Mouse (Mus musculus) urinary bladder, adult 18-20 months (tissue): ENCODE results near the gene Gm9639.
"Not testable (repeated sequence)": the region's sequence is repeated elsewhere in the genome, so short reads cannot be mapped to it uniquely, and the experiment has no call there.

Experiments used
- DNase-seq, 2 experiments: peaks; one replicate each; pipeline ENCODE4 v3.0.0; 2022; ENCODE audit warnings: low spot score in 2 of 2, mixed read lengths in 2 of 2

Gene Gm9639

GRCm38 (mm10) chr10:77794976-77795375 is at the start of gene Gm9639:
TSS of gene Gm9639 (minus strand) at chr10:77795076.
- no peak for DNase-seq

- DNase-seq: no peak
Measured at GRCm38 (mm10) chr10:77839006-77839405, 44.1 kb upstream of the Gm9639 start.

GRCm38 (mm10) chr10:77835647-77836046 is 40.8 kb upstream of the Gm9639 start, which contains the start of gene Krtap10-10:
TSS of gene Krtap10-10 (plus strand) at chr10:77835947.
- no peak for DNase-seq

GRCm38 (mm10) chr10:77826951-77827350 is 32.1 kb upstream of the Gm9639 start, which contains the start of gene Krtap10-4:
TSS of gene Krtap10-4 (minus strand) at chr10:77827095.
- DNase-seq: no peak

- DNase-seq: no peak
Measured at GRCm38 (mm10) chr10:77819203-77819602, 24.3 kb upstream of the Gm9639 start.

- no peak for DNase-seq
Measured at GRCm38 (mm10) chr10:77818523-77818922, 23.6 kb upstream of the Gm9639 start.

- no peak for DNase-seq
Measured at GRCm38 (mm10) chr10:77815514-77815913, 20.6 kb upstream of the Gm9639 start.

DNA sequence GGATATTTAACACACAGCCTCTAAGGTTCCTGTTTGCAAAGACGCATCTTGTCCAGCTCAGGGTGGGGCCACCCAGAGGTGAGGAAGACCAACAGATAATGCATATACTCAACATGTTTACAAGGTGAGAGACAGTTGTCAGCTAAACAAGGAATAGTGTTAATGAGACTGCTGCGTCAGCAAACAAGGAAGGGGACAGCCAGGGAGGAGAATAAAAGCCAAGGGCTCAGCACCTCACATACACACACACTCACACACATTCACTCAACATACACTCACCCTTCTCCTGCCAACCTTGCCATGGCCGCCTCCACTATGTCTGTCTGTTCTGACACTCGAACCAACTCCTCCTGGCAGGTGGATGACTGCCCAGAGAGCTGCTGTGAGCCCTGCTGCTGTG is 19.5 kb upstream of the Gm9639 start, which contains the start of gene Gm2696:
Gm2696 (plus strand) TSS at position 301 of the 400 bp plus-strand sequence.
- no peak for DNase-seq

GRCm38 (mm10) chr10:77811743-77812142 is 16.9 kb upstream of the Gm9639 start, which contains the start of gene Gm9507:
TSS of gene Gm9507 (minus strand) at chr10:77811843.
- DNase-seq: no peak

GRCm38 (mm10) chr10:77804095-77804494 is 9.2 kb upstream of the Gm9639 start:
- DNase-seq: no peak

DNA sequence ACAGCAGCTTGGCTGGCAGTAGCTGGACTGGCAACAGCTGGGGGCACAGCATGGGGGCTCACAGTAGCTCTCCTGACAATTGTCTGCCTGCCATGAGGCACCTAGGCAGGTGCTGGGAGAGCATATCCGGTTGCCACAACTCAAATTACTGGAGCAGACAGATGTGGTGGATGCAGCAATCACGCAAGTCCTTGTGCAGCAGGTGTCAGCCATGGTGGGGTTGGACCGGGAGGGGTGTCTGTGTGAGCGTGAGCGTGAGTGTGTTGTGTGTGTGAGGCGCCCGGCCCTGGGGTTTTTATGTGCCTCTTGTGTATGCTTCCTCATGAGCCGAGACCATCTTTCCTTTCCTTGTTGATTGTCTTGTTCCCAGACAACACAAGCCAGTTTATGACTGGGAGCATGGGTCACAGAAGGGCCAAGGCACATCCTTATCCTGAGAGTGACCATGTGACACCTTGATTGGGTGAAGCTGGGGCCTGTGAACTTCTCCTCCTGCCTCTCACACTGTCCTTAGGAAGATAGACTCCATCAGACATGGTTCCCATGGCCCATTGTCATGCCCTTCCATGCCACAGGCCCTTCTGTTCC is 4.1 kb upstream of the Gm9639 start, which contains the start of gene Gm19668:
Gm19668 (minus strand) TSS at position 213 of the 588 bp plus-strand sequence.
- no peak for DNase-seq

DNA sequence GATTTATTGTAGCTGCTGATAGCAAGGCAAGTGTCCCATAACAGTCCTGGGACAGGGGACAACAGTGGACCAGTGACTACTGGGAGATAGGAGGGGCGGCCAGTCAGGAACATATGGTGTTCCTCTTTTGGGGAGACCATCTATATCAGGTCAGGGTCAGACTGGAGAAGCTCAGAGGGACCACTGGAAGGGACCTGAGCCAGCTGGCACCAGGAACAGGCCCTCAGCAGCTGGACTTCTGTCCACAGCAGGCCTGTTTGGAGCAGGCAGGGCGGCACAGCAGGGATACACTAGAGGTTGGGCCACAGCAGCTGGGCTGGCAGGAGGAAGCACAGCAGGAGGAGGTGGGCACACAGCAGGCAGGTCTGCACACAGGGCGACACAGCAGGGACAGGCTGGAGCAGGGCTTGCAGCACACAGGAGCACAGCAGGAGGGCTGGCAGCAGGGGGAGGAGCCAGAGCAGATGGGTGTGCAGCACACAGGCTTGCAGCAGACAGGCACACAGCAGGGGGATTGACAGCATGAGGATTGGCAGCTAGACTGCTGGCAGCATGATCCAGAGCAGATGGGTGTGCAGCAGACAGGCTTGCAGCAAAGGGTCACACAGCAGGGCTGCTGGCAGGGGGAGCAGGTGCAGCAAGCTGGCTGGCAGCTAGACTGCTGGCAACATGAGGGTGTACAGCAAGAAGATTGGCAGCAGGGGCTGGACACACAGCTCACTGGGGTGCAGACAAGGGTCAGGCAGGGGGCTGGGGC is 3.5 kb upstream of the Gm9639 start:
- not testable (repeated sequence) for DNase-seq

DNA sequence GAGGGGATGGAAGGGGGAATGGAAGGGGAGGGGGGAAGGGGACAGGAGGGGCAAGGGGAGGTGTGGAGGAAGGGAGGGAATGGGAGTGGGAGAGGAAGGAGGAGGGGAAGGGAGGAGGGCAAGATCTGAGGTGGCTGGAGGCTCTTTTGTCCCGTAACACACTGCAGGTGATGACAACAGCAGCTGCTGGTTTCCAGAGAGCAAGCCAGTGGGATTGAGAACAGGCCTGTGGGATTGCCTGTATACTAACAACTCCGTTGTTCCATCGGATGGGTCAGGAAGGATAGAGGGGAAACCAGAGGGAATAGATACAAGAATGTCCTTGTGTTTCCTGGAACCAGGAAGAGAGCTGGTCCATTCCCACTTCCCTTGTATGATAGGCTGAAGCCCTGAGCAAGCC is 2.8 kb upstream of the Gm9639 start:
- no peak for DNase-seq

- DNase-seq: no peak
Measured at GRCm38 (mm10) chr10:77788621-77789020, 6.3 kb downstream of the Gm9639 start.

DNA sequence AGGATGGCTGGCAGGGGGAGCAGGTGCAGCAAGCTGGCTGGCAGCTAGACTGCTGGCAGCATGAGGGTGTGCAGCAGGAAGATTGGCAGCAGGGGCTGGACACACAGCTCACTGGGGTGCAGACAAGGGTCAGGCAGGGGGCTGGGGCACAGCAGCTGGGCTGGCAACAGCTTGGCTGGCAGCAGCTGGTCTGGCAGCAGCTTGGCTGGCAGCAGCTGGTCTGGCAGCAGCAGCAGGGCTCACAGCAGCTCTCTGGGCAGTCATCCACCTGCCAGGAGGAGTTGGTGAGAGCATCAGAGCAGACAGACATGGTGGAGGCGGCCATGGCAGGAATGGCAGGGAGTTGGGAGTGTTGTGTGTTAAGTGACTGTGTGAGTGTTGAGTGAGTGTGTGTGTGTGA is 7.0 kb downstream of the Gm9639 start, which contains the start of gene Gm7137:
Gm7137 (minus strand) TSS at position 325 of the 400 bp plus-strand sequence.
- not testable (repeated sequence) for DNase-seq

DNA sequence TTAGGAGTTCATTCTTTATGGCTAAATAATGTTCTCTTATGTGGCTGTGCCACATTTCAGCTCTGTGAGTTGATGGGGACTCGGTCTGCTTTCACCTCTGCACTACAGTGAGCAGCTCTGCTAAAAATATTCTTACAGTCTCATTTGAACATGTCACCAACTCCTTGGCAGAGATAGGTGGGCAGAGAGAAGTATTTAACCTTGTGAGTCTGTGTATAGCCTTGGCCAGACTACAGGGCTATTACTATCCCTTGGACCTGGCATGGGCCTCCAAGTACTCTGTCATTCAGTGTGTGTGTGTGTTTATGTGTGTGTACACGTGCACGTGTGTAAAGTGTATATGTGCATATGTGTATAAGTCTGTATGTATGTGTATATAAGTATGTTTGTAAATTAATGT is 11.5 kb downstream of the Gm9639 start:
- not testable (repeated sequence) for DNase-seq

DNA sequence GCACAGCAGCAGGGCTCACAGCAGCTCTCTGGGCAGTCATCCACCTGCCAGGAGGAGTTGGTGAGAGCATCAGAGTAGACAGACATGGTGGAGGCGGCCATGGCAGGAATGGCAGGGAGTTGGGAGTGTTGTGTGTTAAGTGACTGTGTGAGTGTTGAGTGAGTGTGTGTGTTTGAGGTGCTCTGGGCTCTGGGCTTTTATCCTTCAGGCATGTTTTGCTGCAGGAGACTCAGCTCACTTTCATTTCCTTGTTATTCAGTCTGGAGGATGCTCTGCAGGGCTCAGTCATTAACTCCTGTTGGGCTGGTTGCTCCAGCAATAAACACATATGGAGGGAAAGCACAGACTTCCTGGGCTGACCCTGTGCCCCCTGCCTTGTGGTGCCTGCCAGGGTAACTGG is 12.4 kb downstream of the Gm9639 start, which contains the start of gene Gm3250:
Gm3250 (minus strand) TSS at position 101 of the 400 bp plus-strand sequence.
- DNase-seq: not testable (repeated sequence)

DNA sequence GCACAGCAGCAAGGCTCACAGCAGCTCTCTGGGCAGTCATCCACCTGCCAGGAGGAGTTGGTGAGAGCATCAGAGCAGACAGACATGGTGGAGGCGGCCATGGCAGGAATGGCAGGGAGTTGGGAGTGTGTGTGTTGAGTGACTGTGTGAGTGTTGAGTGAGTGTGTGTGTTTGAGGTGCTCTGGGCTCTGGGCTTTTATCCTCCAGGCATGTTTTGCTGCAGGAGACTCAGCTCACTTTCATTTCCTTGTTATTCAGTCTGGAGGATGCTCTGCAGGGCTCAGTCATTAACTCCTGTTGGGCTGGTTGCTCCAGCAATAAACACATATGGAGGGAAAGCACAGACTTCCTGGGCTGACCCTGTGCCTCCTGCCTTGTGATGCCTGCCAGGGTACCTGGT is 18.0 kb downstream of the Gm9639 start, which contains the start of gene Gm7138:
Gm7138 (minus strand) TSS at position 101 of the 400 bp plus-strand sequence.
- not testable (repeated sequence) for DNase-seq

GRCm38 (mm10) chr10:77772142-77772541 is 22.7 kb downstream of the Gm9639 start:
- not testable (repeated sequence) for DNase-seq

DNA sequence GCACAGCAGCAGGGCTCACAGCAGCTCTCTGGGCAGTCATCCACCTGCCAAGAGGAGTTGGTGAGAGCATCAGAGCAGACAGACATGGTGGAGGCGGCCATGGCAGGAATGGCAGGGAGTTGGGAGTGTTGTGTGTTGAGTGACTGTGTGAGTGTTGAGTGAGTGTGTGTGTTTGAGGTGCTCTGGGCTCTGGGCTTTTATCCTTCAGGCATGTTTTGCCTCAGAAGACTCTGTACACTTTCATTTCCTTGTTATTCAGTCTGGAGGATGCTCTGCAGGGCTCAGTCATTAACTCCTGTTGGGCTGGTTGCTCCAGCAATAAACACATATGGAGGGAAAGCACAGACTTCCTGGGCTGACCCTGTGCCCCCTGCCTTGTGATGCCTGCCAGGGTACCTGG is 23.7 kb downstream of the Gm9639 start, which contains the start of gene Gm3238:
Gm3238 (minus strand) TSS at position 101 of the 400 bp plus-strand sequence.
- DNase-seq: not testable (repeated sequence)

DNA sequence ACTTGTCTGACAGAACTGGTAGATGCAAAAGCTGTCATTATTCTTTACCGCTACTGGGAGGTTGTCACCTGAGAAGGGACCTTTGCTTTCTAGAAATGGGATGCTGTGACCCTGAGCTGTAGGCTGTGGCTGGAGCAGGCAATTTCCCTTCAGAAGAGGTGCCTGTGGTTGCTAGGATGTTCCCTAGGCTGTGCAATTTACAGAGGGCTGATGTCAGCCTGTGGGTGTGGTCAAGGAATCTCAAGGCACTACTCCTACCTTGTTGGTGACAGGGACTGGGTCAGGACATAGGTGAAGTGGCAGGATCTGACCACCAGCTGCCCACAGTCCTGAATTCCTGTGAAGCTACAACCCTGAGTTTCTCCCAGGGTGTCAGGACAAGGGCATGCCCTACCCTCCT is 25.1 kb downstream of the Gm9639 start:
- no peak for DNase-seq

DNA sequence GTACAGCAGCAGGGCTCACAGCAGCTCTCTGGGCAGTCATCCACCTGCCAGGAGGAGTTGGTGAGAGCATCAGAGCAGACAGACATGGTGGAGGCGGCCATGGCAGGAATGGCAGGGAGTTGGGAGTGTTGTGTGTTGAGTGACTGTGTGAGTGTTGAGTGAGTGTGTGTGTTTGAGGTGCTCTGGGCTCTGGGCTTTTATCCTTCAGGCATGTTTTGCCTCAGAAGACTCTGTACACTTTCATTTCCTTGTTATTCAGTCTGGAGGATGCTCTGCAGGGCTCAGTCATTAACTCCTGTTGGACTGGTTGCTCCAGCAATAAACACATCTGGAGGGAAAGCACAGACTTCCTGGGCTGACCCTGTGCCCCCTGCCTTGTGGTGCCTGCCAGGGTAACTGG is 35.3 kb downstream of the Gm9639 start, which contains the start of gene Gm3233:
Gm3233 (minus strand) TSS at position 101 of the 400 bp plus-strand sequence.
- DNase-seq: not testable (repeated sequence)
